Mouse (Mus musculus) brown adipose tissue, adult 24 weeks (tissue): ENCODE measurements around the gene Zfc3h1. TPM values are rescaled to one million over a fixed set of nuclear protein-coding genes. Genes with fewer than 3 reads are reported as not detected.

ENCODE experiments used
- H3K27ac ChIP-seq: fragments of 200-500 bp; replicated peaks from 2 replicates; pipeline ENCODE4 v1.5.1; 2012; ENCODE audit warnings: low read depth, mild to moderate bottlenecking, low read length
- H3K4me1 ChIP-seq: fragments of 200-500 bp; 2 replicates; pipeline ENCODE4 v1.6.1; 2012; ENCODE audit warnings: low read length, mixed read lengths; ENCODE audit not compliant: control insufficient read depth, insufficient read depth, insufficient read length
- H3K4me3 ChIP-seq: fragments of 200-500 bp; 2 replicates; pipeline ENCODE4 v1.5.1; 2012; ENCODE audit warnings: low read depth, mild to moderate bottlenecking, low read length, moderate library complexity; ENCODE audit not compliant: insufficient read depth
- polyA plus RNA-seq: library from polyadenylated mRNA; stranded (reverse); fragments of >200 nt; gene quantifications from 2 replicates; pipeline ENCODE4 v1.2.4, GENCODE M21; 2012; ENCODE audit not compliant: missing spikeins, insufficient read depth, insufficient read length

The Zfc3h1 gene
- polyA plus RNA-seq, 1 experiment = 11.6 TPM

DNA sequence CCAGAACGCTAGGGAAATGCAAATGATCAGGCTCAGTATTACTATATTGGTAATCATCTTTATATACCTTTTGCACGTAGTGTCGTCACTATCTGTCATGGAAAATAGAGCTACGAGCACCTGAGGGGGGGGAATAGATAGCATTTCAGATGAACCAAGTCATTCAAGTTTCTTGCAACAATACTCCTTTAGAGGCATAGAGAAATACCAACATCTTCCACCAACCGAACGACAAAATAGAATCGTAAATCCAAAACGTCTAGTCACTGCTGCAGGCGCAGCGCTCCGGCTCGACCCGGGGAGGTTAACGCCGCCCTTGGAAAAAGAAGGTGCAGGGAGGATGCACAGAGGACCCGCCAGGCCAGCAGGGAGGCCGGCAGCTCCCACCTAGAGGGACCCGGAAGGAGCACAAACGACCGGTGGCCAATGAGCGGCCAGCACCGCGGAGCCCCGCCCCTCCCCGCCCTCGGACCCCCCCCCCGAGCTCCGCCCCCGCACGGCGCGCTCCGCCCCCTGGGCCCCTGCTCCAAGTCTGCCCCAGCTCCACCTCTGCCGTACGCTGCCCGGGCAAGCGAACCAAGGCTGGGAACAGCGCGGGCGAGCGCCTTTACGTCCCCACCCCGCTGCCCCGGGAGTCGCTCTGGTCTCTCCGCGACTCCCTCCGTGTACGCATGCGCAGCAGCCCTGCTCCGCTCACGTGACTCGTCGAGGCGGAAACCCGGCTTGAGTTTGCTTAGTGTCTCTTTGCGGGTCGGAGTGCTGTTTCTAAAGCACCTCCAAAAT lies 22.7 kb upstream of the Zfc3h1 start, which contains the start of gene Tmem19:
Gene Tmem19, minus strand, starts transcription at position 662 of the 783 bp plus-strand sequence.
- Histone ChIP-seq H3K4me1 (peaks cover 5% of the 10 kb centered on the region; the same call in 1 of the 2 replicates), H3K27ac (peak within 1 kb of the TSS; percentile 59), H3K4me3 (peak within 1 kb of the TSS; percentile 77)

DNA sequence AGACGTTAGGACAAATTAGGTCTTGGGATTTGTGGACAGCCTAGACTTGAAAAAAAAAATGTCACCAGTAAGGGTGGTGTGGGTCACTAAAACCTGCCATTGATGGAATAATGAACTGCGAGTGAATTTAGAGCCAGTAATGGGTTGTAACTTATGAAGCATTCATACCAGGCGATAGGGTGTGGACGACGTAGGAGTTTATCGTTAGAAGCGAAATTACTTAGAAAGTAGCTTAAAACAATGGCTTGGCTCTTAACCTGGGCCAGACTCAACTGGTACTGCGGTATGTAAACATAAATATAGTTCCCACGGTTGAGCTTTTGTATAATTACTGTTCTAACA lies 22.2 kb upstream of the Zfc3h1 start:
- peak overlapping the region; percentile 59 for H3K27ac ChIP-seq

GRCm38 (mm10) chr10:115363151-115363550 lies 21.6 kb upstream of the Zfc3h1 start:
- H3K4me3 ChIP-seq = no peak overlapping the region

More for the DNA sequence above, 22.2 kb upstream of the Zfc3h1 start:
- Histone ChIP-seq H3K4me1 (peaks cover 5% of the 10 kb centered on the region; the same call in 1 of the 2 replicates), H3K4me3 (peak overlapping the region; percentile 67)

GRCm38 (mm10) chr10:115381506-115382084 lies 3.2 kb upstream of the Zfc3h1 start:
- H3K27ac ChIP-seq = no peak overlapping the region
- no peaks in the 10 kb centered on the region for H3K4me1 ChIP-seq
- H3K4me3 ChIP-seq = no peak overlapping the region

More at GRCm38 (mm10) chr10:115363151-115363550, 21.6 kb upstream of the Zfc3h1 start:
- peaks cover 5% of the 10 kb centered on the region; the same call in 1 of the 2 replicates for H3K4me1 ChIP-seq
- 0 out of 2 replicates have a peak overlapping the region, but pooled peaks have one; percentile 31 for H3K27ac ChIP-seq

- Histone ChIP-seq H3K4me1 (no peaks in the 10 kb centered on the region), H3K4me3 (0 out of 2 replicates have a peak overlapping the region, but pooled peaks have one; percentile 14), H3K27ac (no peak overlapping the region)
Measured at GRCm38 (mm10) chr10:115382846-115383643, 1.7 kb upstream of the Zfc3h1 start.

GRCm38 (mm10) chr10:115383644-115384220 lies 1.0 kb upstream of the Zfc3h1 start:
- Histone ChIP-seq H3K27ac (peak overlapping the region; percentile 91), H3K4me1 (no peaks in the 10 kb centered on the region), H3K4me3 (peak overlapping the region; percentile 86)

- Histone ChIP-seq H3K27ac (peak overlapping the region; percentile 76), H3K4me3 (peak overlapping the region; percentile 86), H3K4me1 (no peaks in the 10 kb centered on the region)
Measured at GRCm38 (mm10) chr10:115385018-115386002, 551 bp downstream of the Zfc3h1 start.

DNA sequence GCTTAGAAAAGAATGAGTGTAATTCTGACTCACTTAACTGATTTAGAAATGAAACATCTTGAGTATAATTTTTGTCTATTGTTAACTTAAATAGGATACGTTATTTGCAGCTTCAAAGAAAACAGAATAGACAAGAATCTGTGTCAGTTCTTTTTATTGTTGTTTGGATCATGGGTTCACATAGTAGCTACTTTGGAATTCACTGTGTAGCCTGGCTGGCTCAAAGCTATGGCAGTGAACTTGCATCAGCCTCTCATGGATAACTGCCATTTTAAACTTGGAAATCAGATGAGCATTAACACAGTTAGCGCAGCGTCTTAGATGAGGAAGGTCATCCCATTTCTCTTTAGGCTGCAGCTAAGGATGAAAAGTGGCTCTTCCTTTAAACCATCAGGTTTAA lies 3.1 kb downstream of the Zfc3h1 start:
- no peaks in the 10 kb centered on the region for H3K4me1 ChIP-seq
- H3K4me3 ChIP-seq = no peak overlapping the region
- H3K27ac ChIP-seq = no peak overlapping the region

DNA sequence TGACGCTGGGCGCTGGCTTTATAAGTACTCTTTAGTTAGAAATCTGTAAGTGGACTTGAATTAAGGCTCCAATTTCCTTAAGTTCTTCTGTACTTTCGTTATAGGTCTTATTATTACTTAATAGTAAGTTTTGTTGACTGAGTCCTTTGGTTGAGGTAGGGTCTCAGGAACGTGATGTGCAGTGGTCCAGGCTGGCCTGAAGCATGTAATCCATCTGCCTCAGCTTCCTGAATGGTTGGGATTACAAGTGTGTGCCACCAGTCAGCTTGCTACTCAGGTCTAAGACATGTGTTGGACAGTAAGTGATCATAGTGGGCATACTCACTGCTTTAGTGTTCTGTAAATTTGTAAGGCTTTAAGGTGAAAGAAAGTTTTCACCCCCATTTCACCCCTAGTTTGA lies 6.3 kb downstream of the Zfc3h1 start:
- Histone ChIP-seq H3K4me1 (no peaks in the 10 kb centered on the region), H3K4me3 (no peak overlapping the region), H3K27ac (no peak overlapping the region)

DNA sequence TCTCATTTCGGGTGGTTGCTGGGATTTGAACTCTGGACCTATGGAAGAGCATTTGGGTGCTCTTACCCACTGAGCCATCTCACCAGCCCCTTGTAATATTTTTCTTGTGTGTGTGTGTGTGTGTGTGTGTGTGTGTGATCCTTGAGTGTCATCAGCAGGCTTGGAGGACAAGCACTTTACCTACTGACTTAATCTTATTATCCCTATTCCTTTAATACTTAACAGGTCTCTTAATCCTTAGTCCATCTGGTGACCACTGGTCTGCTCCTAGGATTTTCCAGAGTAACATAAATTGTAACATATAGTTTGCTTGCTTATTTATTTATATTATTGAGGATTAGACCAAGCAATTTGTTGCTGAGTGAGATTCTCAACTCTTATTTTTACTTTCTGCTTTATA lies 7.1 kb downstream of the Zfc3h1 start:
- no peak overlapping the region for H3K27ac ChIP-seq
- H3K4me3 ChIP-seq = no peak overlapping the region
- no peaks in the 10 kb centered on the region for H3K4me1 ChIP-seq

DNA sequence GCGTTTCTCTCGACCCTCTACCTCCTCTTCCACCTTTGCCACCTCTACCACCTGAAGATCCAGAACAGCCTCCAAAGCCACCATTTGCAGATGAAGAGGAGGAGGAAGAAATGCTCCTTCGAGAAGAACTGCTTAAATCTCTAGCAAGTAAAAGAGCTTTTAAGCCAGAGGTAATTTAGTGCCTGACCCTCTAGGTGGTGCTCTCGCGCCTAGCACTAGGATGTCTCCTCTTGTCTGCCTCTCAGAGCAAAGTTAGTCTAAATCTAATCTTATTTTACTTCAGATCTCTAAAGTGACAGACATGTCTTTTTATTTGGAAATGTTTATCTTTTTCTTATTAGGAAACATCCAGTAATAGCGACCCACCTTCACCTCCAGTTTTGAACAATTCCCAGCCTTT lies 21.6 kb downstream of the Zfc3h1 start:
- no peak overlapping the region for H3K4me3 ChIP-seq
- H3K4me1 ChIP-seq = no peaks in the 10 kb centered on the region
- no peak overlapping the region for H3K27ac ChIP-seq

DNA sequence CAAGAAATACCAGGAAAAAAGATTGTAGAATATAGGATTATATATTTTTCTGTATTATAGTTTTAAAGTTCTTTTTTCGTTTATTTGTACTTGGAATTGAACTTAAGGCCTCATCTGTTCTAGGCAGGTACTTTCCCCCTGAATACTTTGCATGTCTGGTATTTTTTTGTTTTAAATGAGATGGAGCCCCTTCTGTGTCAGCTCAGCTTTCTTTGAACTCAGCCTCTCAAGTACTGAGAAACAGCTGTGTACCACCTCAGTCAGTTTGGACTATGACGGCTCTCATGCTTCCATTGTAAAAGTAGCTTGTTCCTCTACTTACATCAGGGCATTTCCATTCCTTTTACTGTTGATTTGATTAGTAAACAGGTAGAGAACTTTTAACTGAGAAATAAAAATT lies 28.7 kb downstream of the Zfc3h1 start:
- H3K27ac ChIP-seq = no peak overlapping the region
- H3K4me3 ChIP-seq = no peak overlapping the region
- no peaks in the 10 kb centered on the region for H3K4me1 ChIP-seq

DNA sequence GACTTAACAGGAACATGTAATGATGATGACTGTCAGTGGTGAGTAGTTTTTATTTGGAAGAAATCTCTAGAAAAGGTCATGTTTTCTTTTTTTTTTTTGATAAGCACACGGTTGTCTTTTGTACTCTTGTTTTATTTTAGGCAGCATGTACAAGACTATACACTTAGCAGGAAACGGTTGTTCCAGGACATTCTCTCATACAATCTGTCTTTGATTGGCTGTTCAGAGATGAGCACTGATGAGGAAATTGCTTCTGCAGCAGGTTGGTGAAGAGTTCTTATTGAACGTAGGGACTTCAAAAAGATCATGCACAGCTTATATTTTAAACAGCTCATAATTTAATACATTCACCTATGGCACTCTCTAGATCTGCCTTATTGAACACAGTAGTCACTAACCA lies 29.3 kb downstream of the Zfc3h1 start:
- no peaks in the 10 kb centered on the region for H3K4me1 ChIP-seq
- no peak overlapping the region for H3K27ac ChIP-seq
- no peak overlapping the region for H3K4me3 ChIP-seq

DNA sequence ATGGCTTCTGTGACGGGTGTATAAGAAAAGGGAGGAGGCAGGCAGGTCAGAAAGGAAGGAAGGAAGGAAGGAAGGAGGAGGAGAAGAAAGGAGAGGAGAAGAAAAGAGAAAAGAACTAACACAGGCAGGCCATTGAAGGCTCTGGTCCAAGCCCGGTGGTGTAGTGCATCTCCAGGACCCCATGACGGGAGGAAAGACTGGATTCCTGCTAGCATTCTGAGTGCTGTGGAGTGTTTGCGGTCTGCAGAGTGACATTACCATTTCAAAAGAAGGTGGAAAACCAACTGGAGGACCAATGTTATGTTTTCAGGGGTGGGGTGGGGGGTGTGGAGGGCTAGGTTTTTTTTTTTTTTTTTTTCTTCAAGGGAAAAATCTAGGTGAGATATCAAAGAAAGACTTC lies 37.2 kb downstream of the Zfc3h1 start:
- Histone ChIP-seq H3K27ac (no peak overlapping the region), H3K4me3 (no peak overlapping the region), H3K4me1 (no peaks in the 10 kb centered on the region)
